Mouse (Mus musculus): ENCODE measurements around the gene Cldn15. TPM values are rescaled to one million over a fixed set of nuclear protein-coding genes. Genes with fewer than 3 reads are reported as not detected.

Cldn15 gene
- total RNA-seq, 2 experiments from 2014 or later = 0.30 to 0.32 TPM

GRCm38 (mm10) chr5:136965686-136966085, 730 bp upstream of the Cldn15 start:
- intact Hi-C loops (cut with DNase I) = no loop called here
- DNase-seq (ENCODE audit: extremely low spot score in 1 of 2, low spot score in 2 of 2) = no peak
- Histone ChIP-seq H3K27ac (no peak overlapping the region), H3K4me3 (no peak overlapping the region)
- no peak for TF ChIP-seq CTCF (IDR thresholded peaks at IDR 0.05)

- no peak for TF ChIP-seq CTCF (IDR thresholded peaks at IDR 0.05)
These were observed 542 bp downstream of the Cldn15 start for GRCm38 (mm10) chr5:136966861-136967455.

GRCm38 (mm10) chr5:136967592-136967991, 1.2 kb downstream of the Cldn15 start:
- no peak overlapping the region for H3K27ac ChIP-seq
- intact Hi-C loops (cut with DNase I) = no loop called here
- no peak overlapping the region for H3K4me3 ChIP-seq
- no peak for TF ChIP-seq CTCF (IDR thresholded peaks at IDR 0.05)
- no peak for DNase-seq (ENCODE audit: extremely low spot score in 1 of 2, low spot score in 2 of 2)

More at GRCm38 (mm10) chr5:136966861-136967455, 542 bp downstream of the Cldn15 start:
- DNase-seq (ENCODE audit: extremely low spot score in 1 of 2, low spot score in 2 of 2) = no peak
- intact Hi-C loops (cut with DNase I) = no loop called here
- Histone ChIP-seq H3K27ac (peak overlapping the region; percentile 24; the same call in 1 of the 2 replicates), H3K4me3 (no peak overlapping the region)

- DNase-seq (ENCODE audit: extremely low spot score in 1 of 2, low spot score in 2 of 2) = peak in 1 of 2 experiments; percentile 58
- Histone ChIP-seq H3K4me3 (no peak overlapping the region), H3K27ac (no peak overlapping the region)
- TF ChIP-seq CTCF (IDR thresholded peaks at IDR 0.05) = peak; percentile 66
- intact Hi-C loops (cut with DNase I) = no loop called here
These were observed 4.3 kb downstream of the Cldn15 start for GRCm38 (mm10) chr5:136970703-136971102.

GRCm38 (mm10) chr5:136973670-136974069, 7.3 kb downstream of the Cldn15 start:
- no peak overlapping the region for H3K4me3 ChIP-seq
- intact Hi-C loops (cut with DNase I) = no loop called here
- no peak overlapping the region for H3K27ac ChIP-seq
- no peak for DNase-seq (ENCODE audit: extremely low spot score in 1 of 2, low spot score in 2 of 2)
- no peak for TF ChIP-seq CTCF (IDR thresholded peaks at IDR 0.05)

GRCm38 (mm10) chr5:136977769-136978168, 11.4 kb downstream of the Cldn15 start:
- Histone ChIP-seq H3K27ac (no peak overlapping the region), H3K4me3 (no peak overlapping the region)
- no peak for DNase-seq (ENCODE audit: extremely low spot score in 1 of 2, low spot score in 2 of 2)
- intact Hi-C loops (cut with DNase I) = no loop called here
- no peak for TF ChIP-seq CTCF (IDR thresholded peaks at IDR 0.05)

- intact Hi-C loops (cut with DNase I) = loop anchor here (10.0 kb wide), 1 partner anchor 625 kb away; the partner anchor contains the start of gene Mospd3
- no peak overlapping the region for H3K4me3 ChIP-seq
- no peak overlapping the region for H3K27ac ChIP-seq
- DNase-seq (ENCODE audit: extremely low spot score in 1 of 2, low spot score in 2 of 2) = no peak
- no peak for TF ChIP-seq CTCF (IDR thresholded peaks at IDR 0.05)
These were observed 13.3 kb downstream of the Cldn15 start for GRCm38 (mm10) chr5:136979762-136980161.

GRCm38 (mm10) chr5:136980974-136981373, 14.6 kb downstream of the Cldn15 start:
- no peak overlapping the region for H3K4me3 ChIP-seq
- no peak overlapping the region for H3K27ac ChIP-seq
- peak; percentile 44 for TF ChIP-seq CTCF (IDR thresholded peaks at IDR 0.05)
- DNase-seq (ENCODE audit: extremely low spot score in 1 of 2, low spot score in 2 of 2) = no peak
- intact Hi-C loops (cut with DNase I) = loop anchor here (10.0 kb wide), 1 partner anchor 624 kb away; the partner anchor contains the start of gene Mospd3

- intact Hi-C loops (cut with DNase I) = loop anchor here (10.0 kb wide), 1 partner anchor 622 kb away; the partner anchor contains the start of gene Mospd3
- no peak overlapping the region for H3K4me3 ChIP-seq
- TF ChIP-seq CTCF (IDR thresholded peaks at IDR 0.05) = peak; percentile 54
- no peak for DNase-seq (ENCODE audit: extremely low spot score in 1 of 2, low spot score in 2 of 2)
- no peak overlapping the region for H3K27ac ChIP-seq
These were observed 16.0 kb downstream of the Cldn15 start for GRCm38 (mm10) chr5:136982338-136982930.

GRCm38 (mm10) chr5:136984828-136985227, 18.4 kb downstream of the Cldn15 start:
- Histone ChIP-seq H3K4me3 (no peak overlapping the region), H3K27ac (no peak overlapping the region)
- no peak for TF ChIP-seq CTCF (IDR thresholded peaks at IDR 0.05)
- intact Hi-C loops (cut with DNase I) = loop anchor here (10.0 kb wide), 1 partner anchor 620 kb away; the partner anchor contains the start of gene Mospd3
- DNase-seq (ENCODE audit: extremely low spot score in 1 of 2, low spot score in 2 of 2) = no peak

- intact Hi-C loops (cut with DNase I) = loop anchor here (1.0 to 10.0 kb wide), 3 partner anchors 24 to 618 kb away; partner anchors contain the start of gene Mospd3
- H3K27ac ChIP-seq = peak within 1 kb of the TSS; percentile 98
- peak within 1 kb of the TSS; percentile 76 for H3K4me3 ChIP-seq
- DNase-seq (ENCODE audit: extremely low spot score in 1 of 2, low spot score in 2 of 2) = peak; percentile 93 to 96
- TF ChIP-seq CTCF (IDR thresholded peaks at IDR 0.05) = no peak; the same call in 1 of the 2 replicates
These were observed 20.3 kb downstream of the Cldn15 start, which contains the start of gene Plod3 for GRCm38 (mm10) chr5:136986695-136987137. Gene Plod3 (plus strand): TSS chr5:136987019.
